Mouse (Mus musculus): Measurements from ENCODE around the gene Dock1. TPM values are rescaled to one million over a fixed set of nuclear protein-coding genes. Genes with fewer than 3 reads are reported as not detected.

Gene Dock1
- total RNA-seq (2015; ENCODE audit: low replicate concordance) = 0.72 and 8.0 TPM in 2 replicates
- 0.76 and 1.3 TPM in 2 replicates for total RNA-seq (2017; ENCODE audit: low replicate concordance)

- no peak for ATAC-seq (replicated peaks; ENCODE audit: low FRiP score, poor library complexity, severe bottlenecking)
These were observed at the start of gene Dock1 for GRCm38 (mm10) chr7:134670312-134671002. Gene Dock1 (plus strand): TSS chr7:134670654.

- ATAC-seq (replicated peaks; ENCODE audit: low FRiP score, poor library complexity, severe bottlenecking) = no peak
These were observed 42.5 kb upstream of the Dock1 start for GRCm38 (mm10) chr7:134627906-134628305.

GRCm38 (mm10) chr7:134650246-134650830, 20.1 kb upstream of the Dock1 start:
- no peak; the same call in 1 of the 2 replicates for ATAC-seq (replicated peaks; ENCODE audit: low FRiP score, poor library complexity, severe bottlenecking)

GRCm38 (mm10) chr7:134651071-134651470, 19.4 kb upstream of the Dock1 start:
- no peak for ATAC-seq (replicated peaks; ENCODE audit: low FRiP score, poor library complexity, severe bottlenecking)

- ATAC-seq (replicated peaks; ENCODE audit: low FRiP score, poor library complexity, severe bottlenecking) = no peak
These were observed 7.2 kb upstream of the Dock1 start for GRCm38 (mm10) chr7:134663241-134663640.

GRCm38 (mm10) chr7:134665642-134666282, 4.7 kb upstream of the Dock1 start:
- ATAC-seq (replicated peaks; ENCODE audit: low FRiP score, poor library complexity, severe bottlenecking) = no peak

GRCm38 (mm10) chr7:134667271-134667702, 3.2 kb upstream of the Dock1 start:
- ATAC-seq (replicated peaks; ENCODE audit: low FRiP score, poor library complexity, severe bottlenecking) = no peak

- no peak for ATAC-seq (replicated peaks; ENCODE audit: low FRiP score, poor library complexity, severe bottlenecking)
These were observed 761 bp upstream of the Dock1 start for GRCm38 (mm10) chr7:134669474-134670311.

- no peak for ATAC-seq (replicated peaks; ENCODE audit: low FRiP score, poor library complexity, severe bottlenecking)
These were observed 578 bp downstream of the Dock1 start for GRCm38 (mm10) chr7:134671003-134671461.

- no peak for ATAC-seq (replicated peaks; ENCODE audit: low FRiP score, poor library complexity, severe bottlenecking)
These were observed 1.0 kb downstream of the Dock1 start for GRCm38 (mm10) chr7:134671467-134671901.

GRCm38 (mm10) chr7:134673135-134673534, 2.7 kb downstream of the Dock1 start:
- no peak for ATAC-seq (replicated peaks; ENCODE audit: low FRiP score, poor library complexity, severe bottlenecking)

- no peak for ATAC-seq (replicated peaks; ENCODE audit: low FRiP score, poor library complexity, severe bottlenecking)
These were observed 3.5 kb downstream of the Dock1 start for GRCm38 (mm10) chr7:134673952-134674351.

GRCm38 (mm10) chr7:134677852-134678251, 7.4 kb downstream of the Dock1 start:
- no peak for ATAC-seq (replicated peaks; ENCODE audit: low FRiP score, poor library complexity, severe bottlenecking)

- no peak for ATAC-seq (replicated peaks; ENCODE audit: low FRiP score, poor library complexity, severe bottlenecking)
These were observed 9.1 kb downstream of the Dock1 start for GRCm38 (mm10) chr7:134679314-134680158.

GRCm38 (mm10) chr7:134680161-134680560, 9.7 kb downstream of the Dock1 start:
- no peak for ATAC-seq (replicated peaks; ENCODE audit: low FRiP score, poor library complexity, severe bottlenecking)

- no peak for ATAC-seq (replicated peaks; ENCODE audit: low FRiP score, poor library complexity, severe bottlenecking)
These were observed 11.5 kb downstream of the Dock1 start for GRCm38 (mm10) chr7:134681729-134682527.

- ATAC-seq (replicated peaks; ENCODE audit: low FRiP score, poor library complexity, severe bottlenecking) = no peak
These were observed 17.9 kb downstream of the Dock1 start for GRCm38 (mm10) chr7:134688332-134688731.

- no peak for ATAC-seq (replicated peaks; ENCODE audit: low FRiP score, poor library complexity, severe bottlenecking)
These were observed 19.7 kb downstream of the Dock1 start for GRCm38 (mm10) chr7:134690118-134690517.

Data from erythroid progenitor cell, adult 5-6 weeks (primary cell).